ENCODE assay signal across 24 mouse cellular contexts in genomic region chr6:43885992-43886391, GRCm38 (mm10).
DNase-seq lines count a peak whose midpoint lies in the region; ATAC-seq and TF ChIP-seq lines count a peak whose summit lies in the region.
"Had no signal": no experiment of that assay in that cellular context is flagged by ENCODE, and none has a peak within 500 bp of the region (broad histone marks: within the 10 kb centered on the region; RNA-seq: fewer than 3 reads in every experiment).

No protein-coding gene starts in this region.

- no peak overlapping the region for H3K27ac ChIP-seq in kidney, embryonic 14.5 days (ENCODE audit: low read depth, low read length)
- no peak overlapping the region for H3K27ac ChIP-seq in kidney, embryonic 16.5 days (ENCODE audit: low read length)
- H3K27ac ChIP-seq in lung, embryonic 14.5 days (ENCODE audit: low read depth), result no peak overlapping the region
- no peak overlapping the region for H3K27ac ChIP-seq in CH12.LX (ENCODE audit: insufficient read depth, low read depth)
- no peak overlapping the region for H3K27ac ChIP-seq in intestine, embryonic 15.5 days
- H3K27ac ChIP-seq: embryonic facial prominence, embryonic 10.5 days; embryonic facial prominence, embryonic 12.5 days; forebrain, embryonic 13.5 days; forebrain, embryonic 15.5 days had no signal

- H3K36me3 ChIP-seq in kidney, embryonic 14.5 days (ENCODE audit: control insufficient read depth, insufficient read depth, low read length), result no peaks in the 10 kb centered on the region
- no peaks in the 10 kb centered on the region for H3K36me3 ChIP-seq in kidney, embryonic 16.5 days (ENCODE audit: insufficient read depth, low read length)
- no peaks in the 10 kb centered on the region for H3K36me3 ChIP-seq in lung, embryonic 14.5 days (ENCODE audit: insufficient read depth)
- no peaks in the 10 kb centered on the region for H3K36me3 ChIP-seq in CH12.LX (replicated peaks in 1 of 2; ENCODE audit: control insufficient read depth in 1 of 2, insufficient read depth in 1 of 2, low read length in 1 of 2)
- no peaks in the 10 kb centered on the region for H3K36me3 ChIP-seq in intestine, embryonic 15.5 days
- H3K36me3 ChIP-seq: embryonic facial prominence, embryonic 10.5 days; embryonic facial prominence, embryonic 12.5 days; forebrain, embryonic 15.5 days; G1E had no signal

- no peaks in the 10 kb centered on the region for H3K4me1 ChIP-seq in kidney, embryonic 14.5 days (ENCODE audit: control insufficient read depth, insufficient read depth, low read length)
- no peaks in the 10 kb centered on the region for H3K4me1 ChIP-seq in kidney, embryonic 16.5 days (ENCODE audit: insufficient read depth, low read length)
- no peaks in the 10 kb centered on the region for H3K4me1 ChIP-seq in lung, embryonic 14.5 days (ENCODE audit: insufficient read depth)
- H3K4me1 ChIP-seq in CH12.LX (ENCODE audit: control insufficient read depth in 1 of 2, insufficient read depth in 2 of 2), result peaks cover 0 to 5% of the 10 kb centered on the region in 2 experiments; a peak in 1 of 4 replicates
- no peaks in the 10 kb centered on the region for H3K4me1 ChIP-seq in intestine, embryonic 15.5 days (replicated peaks)
- H3K4me1 ChIP-seq: embryonic facial prominence, embryonic 10.5 days; embryonic facial prominence, embryonic 12.5 days; forebrain, embryonic 13.5 days; forebrain, embryonic 15.5 days had no signal

- in situ Hi-C loops in CH12.LX (cut with MboI; ENCODE audit: low pct_ligation_motif_present, low pct_unique_long_range_greater_than_20kb, low sequenced_read_pairs), result no loop called here

- H3K4me2 ChIP-seq in kidney, embryonic 14.5 days (replicated peaks; ENCODE audit: low read depth, low read length), result no peak overlapping the region
- H3K4me2 ChIP-seq in kidney, embryonic 16.5 days (replicated peaks; ENCODE audit: low read depth, low read length), result no peak overlapping the region
- no peak overlapping the region for H3K4me2 ChIP-seq in lung, embryonic 14.5 days
- no peak overlapping the region for H3K4me2 ChIP-seq in CH12.LX (ENCODE audit: insufficient read depth, low read depth, poor library complexity, severe bottlenecking)
- H3K4me2 ChIP-seq in intestine, embryonic 15.5 days (replicated peaks), result no peak overlapping the region
- H3K4me2 ChIP-seq: embryonic facial prominence, embryonic 12.5 days; forebrain, embryonic 13.5 days; forebrain, embryonic 15.5 days had no signal

- TF ChIP-seq EP300 in CH12.LX (IDR thresholded peaks at IDR 0.05; ENCODE audit: low read length), result no peak

- no peak overlapping the region for H3K4me3 ChIP-seq in kidney, embryonic 14.5 days (ENCODE audit: low read length)
- H3K4me3 ChIP-seq in kidney, embryonic 16.5 days (ENCODE audit: low read length), result no peak overlapping the region
- H3K4me3 ChIP-seq in lung, embryonic 14.5 days (ENCODE audit: low read depth, low read length), result no peak overlapping the region
- H3K4me3 ChIP-seq in CH12.LX (replicated peaks in 1 of 3; ENCODE audit: low read depth in 2 of 3, low read length in 2 of 3, poor library complexity in 1 of 3), result no peak overlapping the region
- no peak overlapping the region for H3K4me3 ChIP-seq in intestine, embryonic 15.5 days (replicated peaks)
- H3K4me3 ChIP-seq: embryonic facial prominence, embryonic 10.5 days; embryonic facial prominence, embryonic 12.5 days; forebrain, embryonic 13.5 days; forebrain, embryonic 15.5 days had no signal

- no peaks in the 10 kb centered on the region for H3K27me3 ChIP-seq in kidney, embryonic 14.5 days (ENCODE audit: control insufficient read depth, insufficient read depth, low read length)
- H3K27me3 ChIP-seq in kidney, embryonic 16.5 days (ENCODE audit: insufficient read depth, low read length), result no peaks in the 10 kb centered on the region
- H3K27me3 ChIP-seq in lung, embryonic 14.5 days (ENCODE audit: insufficient read depth, low read length), result no peaks in the 10 kb centered on the region
- H3K27me3 ChIP-seq in CH12.LX (replicated peaks), result no peaks in the 10 kb centered on the region
- no peaks in the 10 kb centered on the region for H3K27me3 ChIP-seq in intestine, embryonic 15.5 days (replicated peaks)
- H3K27me3 ChIP-seq: embryonic facial prominence, embryonic 12.5 days; forebrain, embryonic 13.5 days; forebrain, embryonic 15.5 days had no signal

- no peak for TF ChIP-seq RAD21 in CH12.LX (IDR thresholded peaks at IDR 0.05; ENCODE audit: low read depth, low read length)

- no peaks in the 10 kb centered on the region for H3K79me2 ChIP-seq in CH12.LX (replicated peaks; ENCODE audit: control insufficient read depth, extremely low read depth, insufficient read depth, poor library complexity, severe bottlenecking)

- DNase-seq in kidney, postnatal 4 days, result no peak
- no peak for DNase-seq in kidney, postnatal 36 days
- DNase-seq in lung, embryonic 14.5 days, result peak; percentile 1
- DNase-seq in lung, postnatal 4 days, result no peak
- peak; percentile 14 for DNase-seq in CH12.LX (ENCODE audit: extremely low read depth)
- DNase-seq: adrenal gland, adult 8-10 months; adrenal gland, postnatal 14 days; adrenal gland, postnatal 36 days; cerebellum, adult 11-12 months; cerebellum, adult 2 months; cerebellum, adult 9-10 months; cerebellum, postnatal 10 days; cerebellum, postnatal 25 days; forebrain, postnatal 0 days had no signal

- TF ChIP-seq POLR2A in CH12.LX (IDR thresholded peaks at IDR 0.05; ENCODE audit: low read depth, low read length), result no peak

- ATAC-seq in kidney, embryonic 14.5 days (ENCODE audit: low FRiP score, low TSS enrichment), result peak; percentile 97
- peak; percentile 96 for ATAC-seq in kidney, embryonic 16.5 days (ENCODE audit: low FRiP score, low TSS enrichment)
- 0 out of 2 replicates have a peak, but pooled peaks have one; percentile 47 for ATAC-seq in lung, embryonic 14.5 days (ENCODE audit: insufficient read depth)
- ATAC-seq in intestine, embryonic 15.5 days, result no peak
- ATAC-seq: activated CD4-positive, CD25-positive, alpha-beta regulatory T cell, adult 4 months; forebrain, embryonic 13.5 days; forebrain, embryonic 15.5 days; forebrain, postnatal 0 days; Patski had no signal

- no peak overlapping the region for H3K9ac ChIP-seq in kidney, embryonic 14.5 days (ENCODE audit: low read depth, low read length)
- no peak overlapping the region for H3K9ac ChIP-seq in kidney, embryonic 16.5 days (replicated peaks; ENCODE audit: low read length)
- H3K9ac ChIP-seq in lung, embryonic 14.5 days, result no peak overlapping the region
- no peak overlapping the region for H3K9ac ChIP-seq in CH12.LX (ENCODE audit: insufficient read depth, low read depth)
- H3K9ac ChIP-seq in intestine, embryonic 15.5 days, result no peak overlapping the region
- H3K9ac ChIP-seq: embryonic facial prominence, embryonic 12.5 days; forebrain, embryonic 13.5 days; forebrain, embryonic 15.5 days; forebrain, postnatal 0 days had no signal

- dilution Hi-C loops in CH12.LX (cut with MboI; ENCODE audit: extremely low pct_ligation_motif_present, extremely low pct_unique_long_range_greater_than_20kb, low sequenced_read_pairs), result no loop called here

- TF ChIP-seq CTCF in lung, embryonic 14.5 days (IDR thresholded peaks at IDR 0.05; ENCODE audit: low read depth), result no peak
- TF ChIP-seq CTCF in CH12.LX (conservative IDR thresholded peaks at IDR 0.05 in 1 of 2, IDR thresholded peaks at IDR 0.05 in 1 of 2; ENCODE audit: low read depth in 2 of 2, low read length in 2 of 2), result no peak

- 28% methylated on average over 3 of the region's 3 CpGs for WGBS in kidney, embryonic 14.5 days
- 26% methylated on average over 3 of the region's 3 CpGs for WGBS in kidney, embryonic 16.5 days
- WGBS in lung, embryonic 14.5 days, result 59% methylated on average over 3 of the region's 3 CpGs
- WGBS in intestine, embryonic 15.5 days, result 88% methylated on average over 3 of the region's 3 CpGs

- no peaks in the 10 kb centered on the region for H3K9me3 ChIP-seq in kidney, embryonic 14.5 days (ENCODE audit: control insufficient read depth, low read length)
- no peaks in the 10 kb centered on the region for H3K9me3 ChIP-seq in kidney, embryonic 16.5 days (ENCODE audit: low read length)
- H3K9me3 ChIP-seq in lung, embryonic 14.5 days (ENCODE audit: low read depth, low read length), result no peaks in the 10 kb centered on the region
- no peaks in the 10 kb centered on the region for H3K9me3 ChIP-seq in CH12.LX (replicated peaks; ENCODE audit: low read length)
- H3K9me3 ChIP-seq in intestine, embryonic 15.5 days, result no peaks in the 10 kb centered on the region
- H3K9me3 ChIP-seq: embryonic facial prominence, embryonic 10.5 days; embryonic facial prominence, embryonic 12.5 days; forebrain, embryonic 13.5 days; forebrain, embryonic 15.5 days; G1E had no signal

TF ChIP-seq in CH12.LX, 34 proteins besides CTCF, POLR2A, EP300 and RAD21:
- TF ChIP-seq ZKSCAN1 (IDR thresholded peaks at IDR 0.05; ENCODE audit: borderline replicate concordance, low read depth, low read length) (no peak), HCFC1 (IDR thresholded peaks at IDR 0.05; ENCODE audit: low read depth, low read length) (no peak), MXI1 (IDR thresholded peaks at IDR 0.05; ENCODE audit: low read depth, low read length) (no peak), GABPA (IDR thresholded peaks at IDR 0.05; ENCODE audit: insufficient replicate concordance, low read depth, low read length) (no peak), JUN (IDR thresholded peaks at IDR 0.05; ENCODE audit: insufficient read depth, low read depth, low read length) (no peak)

Comparison
In these comparisons a context has a peak if more than half of its experiments do, and no peak if none do; other contexts are left out.
1. DNase-seq: peak in lung, embryonic 14.5 days (single experiment) and CH12.LX (single experiment); none in kidney, postnatal 4 days (0 of 2), kidney, postnatal 36 days (0 of 2) and lung, postnatal 4 days (0 of 2).